Mouse (Mus musculus): ENCODE measurements around the gene Gm20388.

DNA sequence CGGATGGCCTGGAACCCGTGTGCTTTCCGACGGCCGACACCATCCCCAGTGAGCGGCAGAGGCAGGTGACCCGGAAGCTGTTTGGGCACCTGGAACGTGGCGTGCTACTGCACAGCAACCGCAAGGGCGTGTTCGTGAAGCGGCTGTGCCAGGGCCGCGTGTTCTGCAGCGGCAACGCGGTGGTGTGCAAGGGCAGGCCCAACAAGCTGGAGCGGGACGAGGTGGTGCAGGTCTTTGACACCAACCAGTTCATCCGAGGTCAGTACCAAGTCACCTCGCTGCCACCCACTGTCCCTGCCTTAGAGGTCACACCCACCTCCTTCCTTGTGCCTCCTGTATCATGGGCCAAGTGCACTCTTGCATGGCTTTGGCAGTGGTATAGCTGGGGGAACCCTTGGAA is 842.8 kb downstream of the Gm20388 start:
- no peak for TF ChIP-seq POLR2A (IDR thresholded peaks at IDR 0.05; ENCODE audit: borderline replicate concordance, control insufficient read depth, low read depth, low read length)
- TF ChIP-seq CTCF (IDR thresholded peaks at IDR 0.05; ENCODE audit: control insufficient read depth, insufficient read depth, low read length), result no peak

All from bone marrow, adult 2 months (tissue).